Mouse (Mus musculus) cerebellum, postnatal 25 days (tissue): ENCODE results near the gene Proser2.

Experiments used
- DNase-seq, 2 experiments: peaks; one replicate each; pipeline ENCODE4 v3.0.0; 2021; ENCODE audit warnings: mixed read lengths in 2 of 2

Proser2 gene

DNA sequence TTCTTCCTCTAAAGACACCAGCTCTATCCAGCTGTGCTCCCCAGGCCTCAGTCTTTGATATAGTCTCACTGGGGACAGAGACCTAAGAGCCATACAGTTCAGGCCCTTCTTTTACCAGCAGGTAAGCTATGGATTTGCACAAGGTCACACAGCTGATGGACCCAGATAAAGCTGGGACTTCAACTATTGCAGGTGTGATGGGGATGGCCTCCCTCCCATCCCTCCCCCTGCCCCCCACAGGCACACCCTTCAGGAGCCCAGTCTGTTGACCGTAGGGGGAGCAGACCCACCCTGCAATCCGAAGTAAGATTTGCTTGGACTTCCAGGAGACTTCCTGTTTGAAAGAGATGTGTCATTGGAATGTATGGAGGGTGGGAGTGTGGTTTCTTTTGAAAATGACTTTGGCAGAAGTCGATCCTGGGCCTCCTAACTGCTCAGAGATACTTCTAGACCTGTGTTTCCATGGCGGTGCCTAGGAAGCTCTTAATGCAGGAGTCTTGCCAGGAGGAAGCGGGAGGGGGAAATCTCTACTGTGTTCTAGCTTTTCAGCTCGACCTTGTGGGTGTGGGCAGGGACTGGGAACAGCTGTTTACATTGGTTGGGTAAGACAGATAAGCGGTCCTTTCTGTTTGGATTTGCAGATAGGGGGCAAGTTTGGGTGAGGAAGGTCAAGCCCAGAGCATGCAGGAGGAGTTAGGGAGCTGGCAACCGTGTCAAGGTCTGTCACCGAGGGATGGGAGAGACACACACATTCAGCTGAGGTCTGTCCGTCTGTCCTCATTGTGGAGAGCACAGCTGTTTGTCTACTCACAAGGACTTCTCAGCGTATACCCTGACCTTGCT is 58.2 kb downstream of the Proser2 start:
- DNase-seq, result no peak

DNA sequence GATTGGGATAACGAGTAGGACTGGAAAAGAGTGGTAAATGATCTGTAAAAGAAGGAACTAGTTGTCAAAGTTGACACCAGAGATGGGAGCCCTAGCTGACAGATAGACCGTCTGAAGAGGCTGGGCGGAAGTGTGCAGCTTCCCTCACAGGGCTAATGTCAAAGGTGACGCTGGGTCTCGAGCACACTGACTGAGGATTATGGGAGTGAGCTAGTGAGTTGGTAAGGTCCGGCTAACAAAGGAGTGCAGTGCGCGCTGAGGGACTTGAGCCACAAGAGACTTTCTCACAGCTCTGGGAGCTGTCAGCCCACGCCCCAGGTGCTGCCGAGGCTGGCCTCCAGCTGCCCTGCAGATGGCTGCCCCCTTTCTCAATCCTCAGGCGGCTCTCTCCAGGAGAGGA is 59.1 kb downstream of the Proser2 start:
- no peak for DNase-seq

DNA sequence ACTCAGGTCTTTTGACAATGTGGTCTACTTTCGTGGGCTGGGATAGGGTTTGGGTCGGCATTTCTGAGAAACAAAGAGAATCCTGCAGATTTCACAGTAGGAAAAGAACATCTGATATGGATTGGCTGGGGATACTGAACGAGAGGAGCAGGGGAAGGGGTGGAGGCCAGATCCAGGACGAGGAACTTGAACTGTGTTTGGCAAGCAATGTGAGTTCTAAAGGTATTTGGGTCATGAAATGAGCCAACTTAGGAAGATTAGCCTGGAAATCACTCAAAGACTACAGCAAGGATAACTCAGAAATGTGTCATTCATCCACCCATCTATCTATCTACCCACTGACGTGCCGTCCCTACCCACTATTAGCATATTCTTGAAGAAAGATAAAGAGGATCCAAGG is 62.7 kb downstream of the Proser2 start:
- DNase-seq, result no peak

DNA sequence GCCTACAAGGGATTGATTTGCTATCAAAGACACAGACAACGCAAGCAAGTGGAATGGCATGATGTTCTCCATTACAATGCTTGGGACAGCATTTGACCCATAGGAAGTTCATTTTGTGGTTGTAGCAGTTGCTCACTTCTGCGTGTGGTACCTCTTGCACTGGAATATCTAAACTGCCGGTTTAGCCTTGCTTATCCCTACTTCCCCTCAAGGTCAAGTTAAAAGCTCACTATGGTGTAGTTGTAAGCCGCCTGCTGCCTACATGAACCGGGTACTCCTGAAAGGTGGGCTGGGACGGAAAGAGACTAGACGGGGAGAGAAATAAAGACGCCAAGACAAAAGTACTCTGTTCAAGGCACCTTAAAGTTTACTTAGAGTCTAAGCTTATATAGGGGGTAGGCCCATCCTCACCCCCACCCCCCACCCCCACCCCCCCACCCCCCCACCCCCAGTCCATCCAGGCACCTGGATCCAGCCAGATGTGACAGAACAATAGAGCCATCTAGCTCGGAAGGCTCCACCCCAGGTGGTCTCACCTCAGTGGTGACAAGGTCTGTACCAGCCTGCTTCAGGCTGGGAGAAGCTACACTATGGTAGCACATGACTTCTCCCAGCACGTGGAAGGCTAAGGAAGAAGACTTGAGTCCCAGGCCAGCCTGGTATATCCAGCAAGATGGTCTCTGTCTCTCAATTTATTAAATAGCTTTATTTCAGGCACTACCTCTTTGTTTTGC is 69.8 kb downstream of the Proser2 start:
- DNase-seq, result no peak

DNA sequence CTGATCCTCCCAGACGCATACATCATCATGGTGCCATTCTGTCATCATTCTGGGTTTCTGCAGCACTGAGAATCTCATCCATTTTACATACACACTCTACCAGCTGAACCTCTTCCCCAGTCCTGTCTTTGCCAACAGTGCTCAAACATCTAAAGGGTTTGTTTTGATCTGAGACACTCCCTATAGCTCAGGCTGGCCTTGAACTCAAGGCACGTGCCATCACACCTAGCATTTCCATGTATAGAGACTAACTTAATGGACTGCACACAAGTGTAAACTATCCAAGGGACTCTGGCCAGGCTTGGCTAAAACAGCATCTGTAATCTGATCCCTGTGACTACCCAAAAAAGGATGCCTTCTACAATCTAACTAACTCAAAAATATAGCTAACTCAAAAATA is 70.7 kb downstream of the Proser2 start:
- DNase-seq, result no peak

DNA sequence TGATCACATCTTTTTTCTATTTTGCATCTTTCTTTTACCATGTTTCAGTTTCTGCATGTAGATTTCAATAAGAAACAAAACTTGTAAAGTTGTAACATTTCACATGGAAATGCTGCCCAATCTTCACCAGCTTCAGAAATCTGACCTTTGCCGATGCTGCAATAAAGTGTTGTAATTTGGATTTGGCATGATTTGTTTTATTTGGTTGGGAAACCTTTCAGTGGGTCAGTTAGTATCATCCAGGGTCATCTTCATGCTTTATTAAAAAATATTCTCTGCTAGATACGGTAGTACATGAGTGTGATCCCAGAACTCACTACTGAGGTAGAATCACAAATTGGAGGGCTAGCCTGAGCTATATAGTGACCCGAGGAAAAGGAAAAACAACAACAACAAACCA is 73.5 kb downstream of the Proser2 start:
- no peak for DNase-seq

DNA sequence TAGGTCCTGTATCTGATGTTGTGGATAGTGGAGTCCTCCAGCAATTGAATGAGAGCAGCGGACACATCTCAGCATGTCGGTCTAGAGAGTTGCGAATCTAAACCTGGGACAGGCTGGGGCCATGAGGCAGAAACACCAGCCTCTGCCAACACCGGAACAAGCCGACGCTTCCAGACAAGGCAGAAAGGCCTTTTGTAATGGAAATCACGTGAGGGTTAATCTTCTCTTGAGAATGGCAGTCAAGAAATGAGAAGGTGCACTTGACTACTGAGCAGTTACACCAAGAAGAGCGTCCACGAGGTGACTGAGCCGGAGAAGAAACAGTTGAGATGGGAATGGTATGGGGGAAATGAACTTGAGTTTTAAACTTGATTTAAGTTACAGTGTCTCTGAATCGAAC is 74.5 kb downstream of the Proser2 start:
- no peak for DNase-seq

DNA sequence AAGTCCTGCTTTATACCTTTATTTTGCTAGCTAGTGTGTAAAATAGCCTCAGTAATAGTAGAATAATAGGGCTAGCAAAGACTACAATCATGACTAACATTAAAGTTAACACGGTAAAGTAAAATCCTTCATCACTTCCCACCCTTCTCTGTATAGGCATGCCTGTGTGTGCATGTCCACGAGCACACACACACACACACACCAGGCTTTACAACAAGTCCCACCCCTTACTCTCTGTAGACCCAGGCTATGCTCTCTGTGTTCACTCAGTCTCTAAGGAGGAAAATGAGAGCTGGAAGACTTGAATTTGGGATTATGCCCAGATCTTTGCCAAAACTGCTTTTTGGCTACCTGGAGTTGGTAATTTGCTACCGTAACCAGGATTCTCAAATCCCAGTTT is 81.0 kb downstream of the Proser2 start:
- no peak for DNase-seq

DNA sequence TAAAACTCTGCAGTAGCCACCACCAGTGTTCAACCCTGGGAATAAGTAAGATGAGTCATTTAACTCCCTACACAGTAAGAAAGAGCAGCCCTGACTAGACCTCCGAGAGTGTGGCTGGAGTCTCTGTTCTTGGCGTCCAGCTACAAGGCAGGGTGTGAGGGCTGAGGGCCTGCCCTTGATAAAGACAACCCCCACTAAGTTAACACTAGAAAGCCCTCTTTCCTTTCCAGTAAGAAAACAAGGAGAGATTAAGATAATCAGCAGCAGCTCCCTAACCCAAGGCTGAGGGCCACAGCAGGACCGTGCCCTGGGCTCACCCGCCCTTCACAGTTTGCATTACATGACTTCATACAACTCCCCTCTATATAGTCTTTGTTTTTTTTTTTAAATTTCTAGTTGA is 81.4 kb downstream of the Proser2 start:
- DNase-seq, result no peak
